Mouse (Mus musculus) ES-Bruce4 (cell line): Measurements from ENCODE around the gene Arhgef10l. TPM values are rescaled to one million over a fixed set of nuclear protein-coding genes. Genes with fewer than 3 reads are reported as not detected.

Experiments used
- H3K27ac ChIP-seq: 2 replicates; pipeline ENCODE4 v1.5.1; 2012; ENCODE audit warnings: low read length, inconsistent platforms; ENCODE audit not compliant: insufficient read depth
- H3K27me3 ChIP-seq: 2 replicates; pipeline ENCODE4 v1.6.1; 2012; ENCODE audit warnings: mild to moderate bottlenecking, low read length, inconsistent platforms; ENCODE audit not compliant: control insufficient read depth, poor library complexity, insufficient read depth, severe bottlenecking
- H3K36me3 ChIP-seq: 2 replicates; pipeline ENCODE4 v1.6.1; 2012; ENCODE audit warnings: inconsistent platforms, mild to moderate bottlenecking, low read length, moderate library complexity; ENCODE audit not compliant: control insufficient read depth, poor library complexity, insufficient read depth, severe bottlenecking
- H3K4me1 ChIP-seq: one replicate; pipeline ENCODE4 v1.8.1; 2011; ENCODE audit warnings: low read length; ENCODE audit not compliant: control insufficient read depth, insufficient read depth
- H3K4me3 ChIP-seq: 2 replicates; pipeline ENCODE4 v1.5.1; 2011; ENCODE audit warnings: low read depth, mild to moderate bottlenecking, low read length
- H3K9ac ChIP-seq: 2 replicates; pipeline ENCODE4 v1.6.1; 2012; ENCODE audit warnings: low read depth, mild to moderate bottlenecking, inconsistent platforms; ENCODE audit not compliant: poor library complexity, severe bottlenecking
- H3K9me3 ChIP-seq: replicated peaks from 2 replicates; pipeline ENCODE4 v1.6.1; 2012; ENCODE audit warnings: mild to moderate bottlenecking, low read length, inconsistent platforms; ENCODE audit not compliant: control insufficient read depth, poor library complexity, insufficient read depth, severe bottlenecking
- CTCF ChIP-seq: IDR thresholded peaks from one replicate; pipeline ENCODE4 v1.8.1; 2011; ENCODE audit warnings: low read depth, low read length
- EP300 ChIP-seq: IDR thresholded peaks from 2 replicates; pipeline ENCODE4 v1.6.1; 2011; ENCODE audit warnings: low read depth, low read length; ENCODE audit not compliant: insufficient read depth
- POLR2A ChIP-seq: IDR thresholded peaks from one replicate; pipeline ENCODE4 v1.8.1; 2011; ENCODE audit warnings: low read length; ENCODE audit not compliant: insufficient read depth
- polyA plus RNA-seq: library from polyadenylated mRNA; stranded (reverse); fragments of >200 nt; gene quantifications from 2 replicates; pipeline ENCODE4 v1.2.4, GENCODE M21; 2011; ENCODE audit warnings: low read depth; ENCODE audit not compliant: missing spikeins, insufficient read depth, insufficient read length

The Arhgef10l gene
- polyA plus RNA-seq, 1 experiment = 7.7 TPM

DNA sequence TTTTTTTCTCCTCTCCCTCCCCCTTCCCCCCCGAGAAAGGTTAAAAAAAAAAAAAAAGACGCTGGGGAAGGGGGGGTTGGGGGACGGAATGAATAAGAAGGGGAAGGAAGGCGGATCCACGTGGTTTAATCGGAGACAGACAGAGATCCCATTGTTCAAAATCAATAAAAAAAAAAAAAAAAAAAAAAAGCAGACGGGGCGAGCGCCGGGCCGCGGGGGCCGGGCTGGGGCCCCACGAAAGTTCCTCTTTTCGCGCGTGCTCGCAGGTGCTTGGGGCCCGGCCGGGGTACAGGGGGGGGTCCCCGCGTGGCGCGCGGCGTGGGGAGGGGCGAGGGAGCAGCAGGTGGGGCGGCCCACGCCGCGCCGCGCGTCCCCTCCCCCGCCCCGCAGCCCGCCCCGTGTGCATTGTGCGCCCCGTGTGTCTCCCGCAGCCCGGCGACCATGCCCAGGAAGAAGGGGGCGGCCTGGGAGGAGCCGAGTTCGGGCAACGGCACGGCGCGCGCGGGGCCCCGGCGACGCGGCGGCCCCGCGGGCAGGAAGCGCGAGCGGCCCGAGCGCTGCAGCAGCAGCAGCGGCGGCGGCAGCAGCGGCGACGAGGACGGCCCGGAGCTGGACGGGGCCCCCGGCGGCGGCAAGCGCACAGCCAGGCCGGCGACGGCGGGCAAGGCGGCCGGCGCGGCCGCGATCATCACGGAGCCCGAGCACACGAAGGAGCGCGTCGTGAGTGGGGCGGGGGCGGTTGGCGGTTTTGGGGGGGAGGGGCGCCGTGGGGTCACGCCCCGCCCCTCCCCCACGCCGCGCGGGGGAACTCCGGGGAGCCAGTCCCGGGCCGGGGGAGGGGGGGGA, 36.1 kb upstream of the Arhgef10l start:
- Histone ChIP-seq H3K9me3 (no peaks in the 10 kb centered on the region), H3K36me3 (peaks cover 18% of the 10 kb centered on the region), H3K4me3 (peak overlapping the region; percentile 87), H3K27ac (peak overlapping the region; percentile 88), H3K9ac (peak overlapping the region; percentile 99), H3K4me1 (peaks cover 5% of the 10 kb centered on the region), H3K27me3 (no peaks in the 10 kb centered on the region)
- TF ChIP-seq CTCF = no peak
- TF ChIP-seq EP300 = no peak
- no peak for TF ChIP-seq POLR2A

DNA sequence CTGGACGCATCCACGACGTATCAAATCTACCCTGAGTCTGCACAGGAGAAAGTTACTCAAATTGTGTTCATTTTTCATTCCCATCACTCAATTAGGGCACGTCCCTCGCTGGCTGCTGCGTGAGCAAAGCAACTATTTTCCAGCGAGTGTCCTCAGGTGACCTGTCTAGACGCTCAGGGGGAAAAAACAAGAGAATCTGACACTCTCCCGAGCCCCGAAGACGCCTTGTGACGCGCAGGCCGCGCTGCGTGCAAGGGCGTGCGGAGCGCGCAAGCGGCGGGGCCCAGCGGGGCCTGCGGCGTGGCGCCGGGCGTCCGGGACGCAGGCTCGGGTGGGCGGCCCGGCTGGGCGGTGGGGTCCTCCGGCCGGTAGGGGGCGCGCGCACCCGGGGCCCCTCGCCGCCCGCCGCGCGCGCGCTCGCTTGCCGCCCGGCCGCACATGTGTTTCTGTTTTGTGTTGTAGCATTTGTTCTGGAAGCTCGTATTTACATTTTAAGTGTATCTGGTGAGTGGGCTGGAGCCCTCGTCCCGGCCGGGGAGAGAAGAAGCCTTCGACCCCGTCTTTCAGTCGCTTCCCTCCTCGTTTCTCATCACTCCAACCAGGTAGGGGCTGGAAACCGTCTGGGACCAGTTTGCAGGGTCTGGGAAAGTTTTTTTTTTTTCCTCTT, 35.4 kb upstream of the Arhgef10l start:
- Histone ChIP-seq H3K4me1 (peaks cover 5% of the 10 kb centered on the region), H3K27me3 (no peaks in the 10 kb centered on the region), H3K27ac (peak overlapping the region; percentile 94), H3K9me3 (no peaks in the 10 kb centered on the region), H3K36me3 (peaks cover 13% of the 10 kb centered on the region; the same call in 1 of the 2 replicates), H3K9ac (peak overlapping the region; percentile 99), H3K4me3 (peak overlapping the region; percentile 99)
- TF ChIP-seq POLR2A (no peak), EP300 (no peak), CTCF (no peak)

DNA sequence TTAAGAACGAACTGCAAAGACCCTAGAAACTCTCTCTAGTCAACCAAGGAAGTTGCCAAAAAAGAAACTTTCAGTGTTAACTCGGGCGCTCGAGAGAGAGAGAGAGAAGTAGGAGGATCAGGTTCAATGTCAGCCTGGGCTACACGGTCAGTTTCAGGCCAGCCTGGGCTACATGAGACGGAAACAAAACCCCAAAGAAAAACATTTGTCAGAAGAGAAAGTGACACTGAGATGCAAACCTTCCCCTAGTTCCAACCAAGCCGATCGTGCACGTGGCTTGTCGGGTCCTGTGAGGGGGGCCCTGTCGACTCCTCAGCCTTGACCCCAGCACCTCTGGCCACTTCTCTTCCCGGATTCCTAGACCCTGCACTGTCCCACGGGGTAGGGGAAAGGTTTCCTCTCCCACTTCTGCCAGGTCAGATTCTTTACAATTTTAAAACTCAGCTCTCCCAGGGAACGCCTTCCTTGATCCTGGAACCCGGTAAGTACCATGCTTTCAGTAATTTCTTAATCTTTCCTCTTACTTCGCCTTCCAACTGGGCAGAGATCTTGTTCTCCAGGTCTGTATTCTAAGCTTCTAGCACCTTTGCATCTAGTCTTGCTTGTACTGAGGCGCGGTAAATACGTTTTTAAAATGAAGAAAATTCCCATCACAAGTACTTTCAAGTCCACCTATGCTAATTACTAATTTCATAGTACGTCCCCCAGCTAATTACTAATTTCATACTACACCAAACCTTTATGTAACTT, 34.6 kb upstream of the Arhgef10l start, which contains the start of gene Rcc2:
Gene Rcc2, plus strand, starts transcription at position 273 of the 750 bp plus-strand sequence.
- Histone ChIP-seq H3K9ac (peak within 1 kb of the TSS; percentile 99), H3K9me3 (no peaks in the 10 kb centered on the region), H3K4me1 (peaks cover 2% of the 10 kb centered on the region), H3K36me3 (peaks cover 9% of the 10 kb centered on the region; the same call in 1 of the 2 replicates), H3K27me3 (no peaks in the 10 kb centered on the region), H3K27ac (peak within 1 kb of the TSS; percentile 94), H3K4me3 (peak within 1 kb of the TSS; percentile 99)
- TF ChIP-seq EP300 = no peak
- TF ChIP-seq POLR2A = no peak
- TF ChIP-seq CTCF = no peak

DNA sequence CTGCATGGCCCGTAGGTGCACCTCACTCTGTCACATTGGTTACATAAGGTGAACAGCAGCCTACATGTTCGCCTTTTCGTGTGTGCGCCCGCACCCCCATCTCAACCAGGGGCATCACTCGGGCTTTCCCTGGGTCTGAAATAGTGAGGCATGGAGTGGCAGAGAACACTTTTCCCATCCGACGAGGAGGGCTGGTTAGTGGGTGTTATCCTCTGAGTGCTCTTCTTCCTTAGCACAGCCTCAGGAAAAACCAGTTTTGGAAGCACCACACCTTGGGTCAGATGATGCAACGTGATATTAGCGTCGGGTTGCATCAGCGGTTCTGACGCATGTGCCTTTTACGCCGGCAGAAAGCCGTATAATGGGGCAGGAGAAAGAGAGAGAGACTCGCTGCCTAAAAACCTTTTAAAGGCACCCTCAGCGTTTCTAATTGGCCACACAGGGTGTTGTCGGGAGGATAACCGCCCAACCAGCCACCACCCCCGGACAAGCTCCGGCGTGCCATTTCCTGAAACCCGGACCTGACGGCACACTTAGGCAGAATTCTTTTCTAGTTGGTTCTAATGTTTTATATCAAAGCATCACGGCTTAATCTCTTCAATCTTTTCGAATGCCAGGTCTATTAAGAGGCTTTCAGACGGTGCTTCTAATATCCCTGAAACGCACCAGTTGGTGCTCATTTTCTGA, 33.8 kb upstream of the Arhgef10l start:
- Histone ChIP-seq H3K36me3 (peaks cover 6% of the 10 kb centered on the region; the same call in 1 of the 2 replicates), H3K27me3 (no peaks in the 10 kb centered on the region), H3K27ac (peak overlapping the region; percentile 94), H3K4me1 (peaks cover 1% of the 10 kb centered on the region), H3K4me3 (peak overlapping the region; percentile 99), H3K9me3 (no peaks in the 10 kb centered on the region), H3K9ac (peak overlapping the region; percentile 99)
- no peak for TF ChIP-seq CTCF
- TF ChIP-seq EP300 = peak; percentile 83
- TF ChIP-seq POLR2A = peak; percentile 75
